Mouse (Mus musculus) erythroblast, embryonic 14.5 days (primary cell): ENCODE data around the gene Gpt2. TPM values are rescaled to one million over a fixed set of nuclear protein-coding genes. Genes with fewer than 3 reads are reported as not detected.

Experiments used
- H3K27me3 ChIP-seq: 2 replicates; pipeline ENCODE4 v1.6.1; 2012; ENCODE audit warnings: inconsistent platforms; ENCODE audit not compliant: control insufficient read depth
- H3K36me3 ChIP-seq: 2 replicates; pipeline ENCODE4 v1.6.1; 2012; ENCODE audit warnings: mild to moderate bottlenecking, inconsistent platforms; ENCODE audit not compliant: control insufficient read depth
- H3K4me1 ChIP-seq: 2 replicates; pipeline ENCODE4 v1.6.1; 2012; ENCODE audit warnings: inconsistent platforms; ENCODE audit not compliant: control insufficient read depth
- H3K4me3 ChIP-seq: replicated peaks from 2 replicates; pipeline ENCODE3; 2012; ENCODE audit warnings: moderate library complexity, mild to moderate bottlenecking, inconsistent platforms
- H3K9me3 ChIP-seq: 2 replicates; pipeline ENCODE4 v1.6.1; 2012; ENCODE audit warnings: low read length, inconsistent platforms, mixed read lengths; ENCODE audit not compliant: control insufficient read depth
- GATA1 ChIP-seq: IDR thresholded peaks from 2 replicates; pipeline ENCODE4 v1.6.1; 2012; ENCODE audit warnings: low read length, inconsistent platforms, mixed read lengths
- TAL1 ChIP-seq: IDR thresholded peaks from 3 replicates; pipeline ENCODE4 v1.6.1; 2012; ENCODE audit warnings: low read length, inconsistent platforms, mixed read lengths
- polyA plus RNA-seq: library from polyadenylated mRNA; stranded (reverse); fragments of >175 nt; gene quantifications from 2 replicates; pipeline ENCODE4 v1.2.3, GENCODE M21; 2012

The Gpt2 gene
- polyA plus RNA-seq, 1 experiment = not detected

GRCm38 (mm10) chr8:85556986-85557600 lies 64.7 kb downstream of the Gpt2 start:
- H3K4me1 ChIP-seq = peaks cover 34% of the 10 kb centered on the region
- no peak overlapping the region for H3K4me3 ChIP-seq
- H3K36me3 ChIP-seq = peaks cover 17% of the 10 kb centered on the region
- H3K9me3 ChIP-seq = no peaks in the 10 kb centered on the region
- H3K27me3 ChIP-seq = no peaks in the 10 kb centered on the region
- TF ChIP-seq TAL1 (no peak), GATA1 (no peak)

- peaks cover 33% of the 10 kb centered on the region for H3K4me1 ChIP-seq
- no peaks in the 10 kb centered on the region for H3K27me3 ChIP-seq
- H3K4me3 ChIP-seq = no peak overlapping the region
- peaks cover 12% of the 10 kb centered on the region for H3K36me3 ChIP-seq
- TF ChIP-seq TAL1 (no peak), GATA1 (no peak)
- H3K9me3 ChIP-seq = no peaks in the 10 kb centered on the region
Observed at GRCm38 (mm10) chr8:85557601-85557986, 65.2 kb downstream of the Gpt2 start.

- Histone ChIP-seq H3K36me3 (no peaks in the 10 kb centered on the region), H3K9me3 (no peaks in the 10 kb centered on the region), H3K4me1 (peaks cover 22% of the 10 kb centered on the region), H3K27me3 (no peaks in the 10 kb centered on the region), H3K4me3 (no peak overlapping the region)
- TF ChIP-seq TAL1 = no peak
- TF ChIP-seq GATA1 = no peak
Observed at GRCm38 (mm10) chr8:85559201-85559600, 66.8 kb downstream of the Gpt2 start.

- Histone ChIP-seq H3K4me1 (peaks cover 20% of the 10 kb centered on the region), H3K4me3 (no peak overlapping the region), H3K27me3 (no peaks in the 10 kb centered on the region), H3K36me3 (no peaks in the 10 kb centered on the region), H3K9me3 (no peaks in the 10 kb centered on the region)
- no peak for TF ChIP-seq TAL1
- TF ChIP-seq GATA1 = no peak
Observed at GRCm38 (mm10) chr8:85559966-85560365, 67.6 kb downstream of the Gpt2 start.

GRCm38 (mm10) chr8:85563336-85563735 lies 71.0 kb downstream of the Gpt2 start:
- no peak overlapping the region for H3K4me3 ChIP-seq
- H3K27me3 ChIP-seq = no peaks in the 10 kb centered on the region
- H3K9me3 ChIP-seq = no peaks in the 10 kb centered on the region
- H3K4me1 ChIP-seq = peaks cover 3% of the 10 kb centered on the region
- no peaks in the 10 kb centered on the region for H3K36me3 ChIP-seq
- TF ChIP-seq GATA1 (no peak), TAL1 (no peak)

GRCm38 (mm10) chr8:85565186-85565585 lies 72.8 kb downstream of the Gpt2 start:
- Histone ChIP-seq H3K4me1 (no peaks in the 10 kb centered on the region; the same call in 1 of the 2 replicates), H3K4me3 (no peak overlapping the region), H3K36me3 (no peaks in the 10 kb centered on the region), H3K27me3 (no peaks in the 10 kb centered on the region), H3K9me3 (no peaks in the 10 kb centered on the region)
- TF ChIP-seq GATA1 (no peak), TAL1 (no peak)

GRCm38 (mm10) chr8:85567801-85568200 lies 75.4 kb downstream of the Gpt2 start:
- H3K36me3 ChIP-seq = no peaks in the 10 kb centered on the region

GRCm38 (mm10) chr8:85570466-85570865 lies 78.1 kb downstream of the Gpt2 start:
- no peaks in the 10 kb centered on the region for H3K4me1 ChIP-seq
- no peaks in the 10 kb centered on the region for H3K9me3 ChIP-seq
- no peak for TF ChIP-seq GATA1
- no peak for TF ChIP-seq TAL1
- H3K27me3 ChIP-seq = no peaks in the 10 kb centered on the region
- H3K4me3 ChIP-seq = no peak overlapping the region
- no peaks in the 10 kb centered on the region for H3K36me3 ChIP-seq

More at GRCm38 (mm10) chr8:85567801-85568200, 75.4 kb downstream of the Gpt2 start:
- TF ChIP-seq GATA1 = no peak
- no peak for TF ChIP-seq TAL1
- no peak overlapping the region for H3K4me3 ChIP-seq
- H3K9me3 ChIP-seq = no peaks in the 10 kb centered on the region
- no peaks in the 10 kb centered on the region; the same call in 1 of the 2 replicates for H3K4me1 ChIP-seq
- H3K27me3 ChIP-seq = no peaks in the 10 kb centered on the region

- H3K36me3 ChIP-seq = no peaks in the 10 kb centered on the region
- no peaks in the 10 kb centered on the region for H3K4me1 ChIP-seq
- no peaks in the 10 kb centered on the region for H3K27me3 ChIP-seq
- H3K4me3 ChIP-seq = no peak overlapping the region
- TF ChIP-seq GATA1 (no peak), TAL1 (no peak)
- no peaks in the 10 kb centered on the region for H3K9me3 ChIP-seq
Observed at GRCm38 (mm10) chr8:85573972-85574496, 81.7 kb downstream of the Gpt2 start.

Other genes with a start within 250 kb of the Gpt2 start
- gene Orc6, start 192.9 kb upstream of the Gpt2 start, polyA plus RNA-seq = 0.90 and 2.3 TPM in 2 replicates
- gene Vps35, start 192.8 kb upstream of the Gpt2 start, polyA plus RNA-seq = 0.55 and 0.61 TPM in 2 replicates
- 8.6 and 10.8 TPM in 2 replicates for gene Mylk3, start 106.2 kb upstream of the Gpt2 start, polyA plus RNA-seq
- gene 4921524J17Rik, start 59.7 kb upstream of the Gpt2 start, polyA plus RNA-seq = 2.1 and 2.7 TPM in 2 replicates
- gene Dnaja2, start 62.8 kb downstream of the Gpt2 start, polyA plus RNA-seq = 3.1 and 4.2 TPM in 2 replicates
- gene Neto2, start 208.3 kb downstream of the Gpt2 start, polyA plus RNA-seq = 0.01 and 0.02 TPM in 2 replicates